22 mouse cellular contexts compared by ENCODE assay signal in genomic region chr17:5713141-5713540, GRCm38 (mm10).
A peak's percentile ranks its signal among the peaks of the same experiment; 100 is the strongest.
DNase-seq lines count a peak whose midpoint lies in the region; ATAC-seq and TF ChIP-seq lines count a peak whose summit lies in the region.
"Had no signal": no experiment of that assay in that cellular context is flagged by ENCODE, and none has a peak within 500 bp of the region (broad histone marks: within the 10 kb centered on the region; RNA-seq: fewer than 3 reads in every experiment).

No protein-coding gene starts in this region.

- ATAC-seq in hindbrain, embryonic 15.5 days (ENCODE audit: low FRiP score, low read depth): no peak
- no peak for ATAC-seq in hindbrain, embryonic 12.5 days (ENCODE audit: low FRiP score)
- ATAC-seq: inflammation-experienced regulatory T-cells, adult 6 months had no signal

- H3K9me3 ChIP-seq in hindbrain, embryonic 15.5 days: no peaks in the 10 kb centered on the region
- H3K9me3 ChIP-seq in hindbrain, embryonic 12.5 days (replicated peaks): no peaks in the 10 kb centered on the region
- no peaks in the 10 kb centered on the region for H3K9me3 ChIP-seq in ES-E14 (ENCODE audit: control insufficient read depth, insufficient read depth, low read depth, low read length)

- no peaks in the 10 kb centered on the region for H3K27me3 ChIP-seq in hindbrain, embryonic 15.5 days
- H3K27me3 ChIP-seq in hindbrain, embryonic 12.5 days: no peaks in the 10 kb centered on the region
- peaks cover 53% of the 10 kb centered on the region for H3K27me3 ChIP-seq in myocyte (ENCODE audit: control insufficient read depth, insufficient read depth, insufficient read length)
- H3K27me3 ChIP-seq: CH12.LX had no signal

- H3K27ac ChIP-seq in hindbrain, embryonic 15.5 days (replicated peaks): 0 out of 2 replicates have a peak overlapping the region, but pooled peaks have one; percentile 7
- H3K27ac ChIP-seq in hindbrain, embryonic 12.5 days: no peak overlapping the region
- H3K27ac ChIP-seq in ES-E14 (ENCODE audit: insufficient read depth, low read depth, low read length, poor library complexity, severe bottlenecking): no peak overlapping the region
- H3K27ac ChIP-seq: gastrocnemius, adult 2 months; kidney, postnatal 0 days had no signal

- H3K9ac ChIP-seq in hindbrain, embryonic 15.5 days: no peak overlapping the region
- no peak overlapping the region for H3K9ac ChIP-seq in hindbrain, embryonic 12.5 days
- H3K9ac ChIP-seq in ES-E14 (ENCODE audit: insufficient read depth, low read depth, low read length, poor library complexity, severe bottlenecking): no peak overlapping the region

- whole genome bisulfite sequencing in hindbrain, embryonic 15.5 days: 26% methylated on average over 3 of the region's 3 CpGs
- 41% methylated on average over 3 of the region's 3 CpGs for WGBS in hindbrain, embryonic 12.5 days

- DNase-seq in ES-E14 (ENCODE audit: low read depth, low spot score): no peak
- peak; percentile 15 for DNase-seq in R1 (ENCODE audit: low read depth, low spot score)
- no peak for DNase-seq in gastrocnemius, postnatal 4 days (ENCODE audit: low spot score in 2 of 2)
- no peak for DNase-seq in natural killer cell, adult 2 months (ENCODE audit: low spot score in 2 of 2)
- DNase-seq: adrenal gland, postnatal 14 days; B cell, adult 2 months; cerebellum, adult 9-10 months; gastrocnemius, adult 2 months; heart, postnatal 4 days; kidney, adult 2 months; lung, adult 18-20 months; lung, postnatal 10 days; midbrain, embryonic 14.5 days; right cerebral cortex, postnatal 4 days; thymus, postnatal 25 days had no signal

- TF ChIP-seq POLR2A in myocyte (IDR thresholded peaks at IDR 0.05; ENCODE audit: insufficient read length, low read depth): no peak

- H3K4me3 ChIP-seq in hindbrain, embryonic 15.5 days: no peak overlapping the region
- no peak overlapping the region for H3K4me3 ChIP-seq in hindbrain, embryonic 12.5 days
- H3K4me3 ChIP-seq in ES-E14 (ENCODE audit: insufficient read depth in 1 of 2, low read depth in 1 of 2, low read length in 2 of 2, poor library complexity in 1 of 2, severe bottlenecking in 1 of 2) (no peak overlapping the region), myocyte (no peak overlapping the region)
- H3K4me3 ChIP-seq: gastrocnemius, adult 2 months had no signal

- in situ Hi-C loops in ES-E14 (cut with MboI; ENCODE audit: low sequenced_read_pairs in 2 of 2, unreplicated experiment in 2 of 2): no loop called here

- H3K4me2 ChIP-seq in hindbrain, embryonic 15.5 days: no peak overlapping the region
- no peak overlapping the region for H3K4me2 ChIP-seq in hindbrain, embryonic 12.5 days (replicated peaks)
- peak overlapping the region; percentile 9 for H3K4me2 ChIP-seq in myocyte (ENCODE audit: low read depth)
- H3K4me2 ChIP-seq: liver, embryonic 11.5 days had no signal

- H3K4me1 ChIP-seq in hindbrain, embryonic 15.5 days (replicated peaks): peaks cover 23% of the 10 kb centered on the region
- H3K4me1 ChIP-seq in hindbrain, embryonic 12.5 days: peaks cover 19% of the 10 kb centered on the region
- H3K4me1 ChIP-seq in ES-E14 (ENCODE audit: control insufficient read depth in 2 of 2, insufficient read depth in 2 of 2, low read length in 2 of 2, poor library complexity in 1 of 2): 0 out of 4 replicates have a peak, but pooled peaks cover 0 to 2% of the 10 kb centered on the region in 2 experiments

- H3K79me2 ChIP-seq in myocyte (ENCODE audit: control insufficient read depth, insufficient read depth): no peaks in the 10 kb centered on the region

- no peaks in the 10 kb centered on the region for H3K36me3 ChIP-seq in hindbrain, embryonic 15.5 days
- no peaks in the 10 kb centered on the region for H3K36me3 ChIP-seq in hindbrain, embryonic 12.5 days
- H3K36me3 ChIP-seq in ES-E14 (ENCODE audit: control insufficient read depth, insufficient read depth, low read length, poor library complexity, severe bottlenecking) (no peaks in the 10 kb centered on the region), myocyte (ENCODE audit: control insufficient read depth, insufficient read depth) (no peaks in the 10 kb centered on the region)

- no peak overlapping the region for H3ac ChIP-seq in myocyte (ENCODE audit: control insufficient read depth, insufficient read length)

TF ChIP-seq in ES-E14, 5 proteins besides CTCF, POLR2A, EP300 and RAD21:
- TF ChIP-seq ZC3H11A (IDR thresholded peaks at IDR 0.05; ENCODE audit: borderline replicate concordance, low read depth, low read length) (no peak), ZNF384 (IDR thresholded peaks at IDR 0.05; ENCODE audit: low read depth, low read length) (peak; percentile 79; the same call in 1 of the 2 replicates)
TF ChIP-seq in ES-E14: peak in this region for 1.

TF ChIP-seq in myocyte, 11 proteins besides CTCF, POLR2A, EP300 and RAD21:
- TF ChIP-seq CEBPB (IDR thresholded peaks at IDR 0.05; ENCODE audit: insufficient read depth, poor library complexity, severe bottlenecking): no peak
- no peak for TF ChIP-seq POLR2AphosphoS2 (IDR thresholded peaks at IDR 0.05; ENCODE audit: insufficient read length, low read depth)
- no peak for TF ChIP-seq REST (IDR thresholded peaks at IDR 0.05; ENCODE audit: insufficient read depth, insufficient read length)
- TF ChIP-seq MYOG (IDR thresholded peaks at IDR 0.05; ENCODE audit: control insufficient read depth in 1 of 3, insufficient read depth in 1 of 3, insufficient read length in 2 of 3, low read depth in 2 of 3): no peak
- TF ChIP-seq MYOD1 (IDR thresholded peaks at IDR 0.05; ENCODE audit: control insufficient read depth in 1 of 3, insufficient read length in 2 of 3, low read depth in 2 of 3): no peak
